Mouse (Mus musculus) CH12.LX (cell line): ENCODE results near the gene H2-DMb2. TPM values are rescaled to one million over a fixed set of nuclear protein-coding genes. Genes with fewer than 3 reads are reported as not detected.

Source experiments
- DNase-seq: peaks from one replicate; pipeline ENCODE4 v3.0.0-alpha.2; 2013; ENCODE audit errors: extremely low read depth
- H3K27ac ChIP-seq: 2 replicates; pipeline ENCODE4 v1.5.1; 2012; ENCODE audit warnings: low read depth, mild to moderate bottlenecking, control low read depth, moderate library complexity; ENCODE audit not compliant: insufficient read depth
- H3K27me3 ChIP-seq: replicated peaks from 2 replicates; pipeline ENCODE3; 2012; ENCODE audit warnings: inconsistent platforms
- H3K36me3 ChIP-seq, 2 experiments: replicated peaks in 1 of 2; 2 replicates each; pipeline versions ENCODE3 to v1.6.1; 2012; ENCODE audit warnings: inconsistent platforms in 1 of 2, low read length in 1 of 2, mild to moderate bottlenecking in 1 of 2, mixed read lengths in 1 of 2, moderate library complexity in 1 of 2; ENCODE audit not compliant: control insufficient read depth in 1 of 2, insufficient read depth in 1 of 2
- H3K4me1 ChIP-seq, 2 experiments: 2 replicates each; pipeline ENCODE4 v1.6.1; 2012; ENCODE audit warnings: inconsistent platforms in 1 of 2, moderate library complexity in 1 of 2; ENCODE audit not compliant: insufficient read depth in 2 of 2, control insufficient read depth in 1 of 2
- H3K4me2 ChIP-seq: 2 replicates; pipeline ENCODE4 v1.6.1; 2012; ENCODE audit warnings: low read depth, mild to moderate bottlenecking, control low read depth; ENCODE audit not compliant: poor library complexity, insufficient read depth, severe bottlenecking
- H3K4me3 ChIP-seq, 3 experiments: fragments of 150-350 bp in 1 of 3; sonication (generic) in 1 of 3; replicated peaks in 1 of 3; 2 replicates each; pipeline versions ENCODE3 to v1.5.1; 2011 to 2012; ENCODE audit warnings: low read depth in 2 of 3, low read length in 2 of 3, mild to moderate bottlenecking in 2 of 3, moderate library complexity in 2 of 3, control low read depth in 1 of 3, improper control_type of control experiment in 1 of 3, inconsistent platforms in 1 of 3, mixed read lengths in 1 of 3; ENCODE audit not compliant: poor library complexity in 1 of 3
- H3K79me2 ChIP-seq: replicated peaks from 2 replicates; pipeline ENCODE4 v1.6.1; 2012; ENCODE audit warnings: mild to moderate bottlenecking, moderate library complexity; ENCODE audit not compliant: control insufficient read depth, poor library complexity, insufficient read depth, severe bottlenecking; ENCODE audit errors: extremely low read depth
- H3K9ac ChIP-seq: 2 replicates; pipeline ENCODE4 v1.6.1; 2012; ENCODE audit warnings: low read depth, mild to moderate bottlenecking, control low read depth, moderate library complexity; ENCODE audit not compliant: insufficient read depth
- H3K9me3 ChIP-seq: replicated peaks from 2 replicates; pipeline ENCODE3; 2012; ENCODE audit warnings: low read length, inconsistent platforms, mixed read lengths
- BHLHE40 ChIP-seq: IDR thresholded peaks from 2 replicates; pipeline ENCODE4 v1.6.1; 2011; ENCODE audit warnings: mild to moderate bottlenecking, low read depth, low read length, improper control_type of control experiment
- CHD1 ChIP-seq: IDR thresholded peaks from 2 replicates; pipeline ENCODE4 v1.6.1; 2012; ENCODE audit warnings: low read depth, low read length, improper control_type of control experiment, inconsistent platforms
- CHD2 ChIP-seq: IDR thresholded peaks from 2 replicates; pipeline ENCODE4 v1.6.1; 2011; ENCODE audit warnings: low read length, improper control_type of control experiment
- CTCF ChIP-seq, 2 experiments: IDR thresholded peaks in 1 of 2; conservative IDR thresholded peaks in 1 of 2; 2 replicates each; pipeline ENCODE4 v1.5.1; 2011 to 2012; ENCODE audit warnings: low read depth in 2 of 2, low read length in 2 of 2, improper control_type of control experiment in 1 of 2, inconsistent platforms in 1 of 2, mild to moderate bottlenecking in 1 of 2, moderate library complexity in 1 of 2
- E2F4 ChIP-seq: IDR thresholded peaks from 2 replicates; pipeline ENCODE4 v1.6.1; 2011; ENCODE audit warnings: low read depth, low read length, improper control_type of control experiment; ENCODE audit not compliant: insufficient replicate concordance
- ELF1 ChIP-seq: IDR thresholded peaks from 2 replicates; pipeline ENCODE4 v1.6.1; 2014; ENCODE audit warnings: low read depth, mild to moderate bottlenecking, inconsistent platforms, low read length, improper control_type of control experiment
- EP300 ChIP-seq: IDR thresholded peaks from 2 replicates; pipeline ENCODE4 v1.6.1; 2011; ENCODE audit warnings: low read length, improper control_type of control experiment
- ETS1 ChIP-seq: conservative IDR thresholded peaks from 2 replicates; pipeline ENCODE4 v1.6.1; 2012; ENCODE audit warnings: low read depth, mild to moderate bottlenecking, inconsistent platforms, low read length, improper control_type of control experiment, moderate library complexity
- GABPA ChIP-seq: IDR thresholded peaks from 2 replicates; pipeline ENCODE4 v1.6.1; 2012; ENCODE audit warnings: low read depth, low read length, improper control_type of control experiment, inconsistent platforms; ENCODE audit not compliant: insufficient replicate concordance
- HCFC1 ChIP-seq: IDR thresholded peaks from 2 replicates; pipeline ENCODE4 v1.6.1; 2012; ENCODE audit warnings: low read depth, mild to moderate bottlenecking, inconsistent platforms, low read length, improper control_type of control experiment
- IRF4 ChIP-seq: IDR thresholded peaks from 2 replicates; pipeline ENCODE4 v1.6.1; 2014; ENCODE audit warnings: low read depth, mild to moderate bottlenecking, inconsistent platforms, low read length, improper control_type of control experiment
- JUN ChIP-seq: IDR thresholded peaks from 2 replicates; pipeline ENCODE4 v1.6.1; 2011; ENCODE audit warnings: low read depth, mild to moderate bottlenecking, low read length, improper control_type of control experiment, moderate library complexity; ENCODE audit not compliant: insufficient read depth
- JUND ChIP-seq: conservative IDR thresholded peaks from 2 replicates; pipeline ENCODE4 v1.6.1; 2011; ENCODE audit warnings: low read depth, low read length, improper control_type of control experiment
- KAT2A ChIP-seq: IDR thresholded peaks from 2 replicates; pipeline ENCODE4 v1.6.1; 2012; ENCODE audit warnings: low read length, improper control_type of control experiment, inconsistent platforms; ENCODE audit not compliant: insufficient replicate concordance
- MAX ChIP-seq: IDR thresholded peaks from 2 replicates; pipeline ENCODE4 v1.6.1; 2011; ENCODE audit warnings: low read length, improper control_type of control experiment
- MAZ ChIP-seq: IDR thresholded peaks from 2 replicates; pipeline ENCODE4 v1.6.1; 2012; ENCODE audit warnings: low read depth, mild to moderate bottlenecking, inconsistent platforms, low read length, improper control_type of control experiment, moderate library complexity
- MEF2A ChIP-seq: IDR thresholded peaks from 2 replicates; pipeline ENCODE4 v1.6.1; 2014; ENCODE audit warnings: low read depth, mild to moderate bottlenecking, inconsistent platforms, low read length, improper control_type of control experiment, borderline replicate concordance
- MXI1 ChIP-seq: IDR thresholded peaks from 2 replicates; pipeline ENCODE4 v1.6.1; 2011; ENCODE audit warnings: mild to moderate bottlenecking, low read depth, low read length, improper control_type of control experiment
- MYC ChIP-seq: IDR thresholded peaks from 2 replicates; pipeline ENCODE4 v1.6.1; 2011; ENCODE audit warnings: low read depth, mild to moderate bottlenecking, improper control_type of control experiment, low read length
- NELFE ChIP-seq: IDR thresholded peaks from 2 replicates; pipeline ENCODE4 v1.6.1; 2011; ENCODE audit warnings: low read depth, low read length, improper control_type of control experiment
- PAX5 ChIP-seq: IDR thresholded peaks from 2 replicates; pipeline ENCODE4 v1.6.1; 2012; ENCODE audit warnings: low read length, inconsistent platforms, mixed read lengths
- POLR2A ChIP-seq: IDR thresholded peaks from 2 replicates; pipeline ENCODE4 v1.6.1; 2011; ENCODE audit warnings: low read depth, mild to moderate bottlenecking, improper control_type of control experiment, low read length
- POLR2AphosphoS2 ChIP-seq: IDR thresholded peaks from 2 replicates; pipeline ENCODE4 v1.6.1; 2011; ENCODE audit warnings: low read depth, low read length, improper control_type of control experiment
- RAD21 ChIP-seq: IDR thresholded peaks from 2 replicates; pipeline ENCODE4 v1.6.1; 2011; ENCODE audit warnings: low read depth, mild to moderate bottlenecking, low read length, improper control_type of control experiment, moderate library complexity
- RCOR1 ChIP-seq: conservative IDR thresholded peaks from 2 replicates; pipeline ENCODE4 v1.6.1; 2012; ENCODE audit warnings: low read depth, mild to moderate bottlenecking, inconsistent platforms, low read length, improper control_type of control experiment
- SIN3A ChIP-seq: IDR thresholded peaks from 2 replicates; pipeline ENCODE4 v1.6.1; 2012; ENCODE audit warnings: low read length, improper control_type of control experiment, inconsistent platforms
- SMC3 ChIP-seq: IDR thresholded peaks from 2 replicates; pipeline ENCODE4 v1.6.1; 2011; ENCODE audit warnings: low read depth, low read length, improper control_type of control experiment
- TBP ChIP-seq: conservative IDR thresholded peaks from 2 replicates; pipeline ENCODE4 v1.6.1; 2011; ENCODE audit warnings: low read depth, low read length, improper control_type of control experiment
- TCF12 ChIP-seq: IDR thresholded peaks from 2 replicates; pipeline ENCODE4 v1.6.1; 2014; ENCODE audit warnings: low read depth, mild to moderate bottlenecking, inconsistent platforms, low read length, improper control_type of control experiment
- UBTF ChIP-seq: IDR thresholded peaks from 2 replicates; pipeline ENCODE4 v1.6.1; 2012; ENCODE audit warnings: low read depth, mild to moderate bottlenecking, inconsistent platforms, low read length, improper control_type of control experiment, moderate library complexity
- USF1 ChIP-seq: IDR thresholded peaks from 2 replicates; pipeline ENCODE4 v1.6.1; 2014; ENCODE audit warnings: low read depth, mild to moderate bottlenecking, inconsistent platforms, low read length, improper control_type of control experiment
- ZC3H11A ChIP-seq: IDR thresholded peaks from 2 replicates; pipeline ENCODE4 v1.6.1; 2012; ENCODE audit warnings: low read depth, mild to moderate bottlenecking, inconsistent platforms, low read length, improper control_type of control experiment
- ZMIZ1 ChIP-seq: IDR thresholded peaks from 2 replicates; pipeline ENCODE4 v1.6.1; 2012; ENCODE audit warnings: low read depth, mild to moderate bottlenecking, inconsistent platforms, low read length, improper control_type of control experiment
- ZNF384 ChIP-seq: IDR thresholded peaks from 2 replicates; pipeline ENCODE4 v1.6.1; 2012; ENCODE audit warnings: low read depth, low read length, improper control_type of control experiment, inconsistent platforms
- dilution Hi-C: fragments of 300-500 bp; cut with MboI; formaldehyde crosslinking; loops from 2 replicates; pipeline ENCODE4 v1.14.3; 2020; ENCODE audit warnings: low sequenced_read_pairs; ENCODE audit not compliant: extremely low pct_unique_long_range_greater_than_20kb, extremely low pct_ligation_motif_present
- in situ Hi-C: fragments of 300-500 bp; cut with MboI; formaldehyde crosslinking; loops from 3 replicates; pipeline ENCODE4 v1.14.3; 2019; ENCODE audit warnings: low sequenced_read_pairs, low pct_ligation_motif_present, low pct_unique_long_range_greater_than_20kb, mixed read lengths
- polyA plus RNA-seq: library from polyadenylated mRNA; unstranded; fragments of >175 nt; gene quantifications from 2 replicates; pipeline ENCODE4 v1.2.1, GENCODE M21; 2012; ENCODE audit warnings: low read depth; ENCODE audit not compliant: insufficient read length
- total RNA-seq, 2 experiments: library from RNA; depleted of rRNA; stranded (reverse); fragments of 300-350 nt in 1 of 2; fragments of >200 nt in 1 of 2; gene quantifications; 2 replicates each; pipeline ENCODE4 v1.2.3; 2012 to 2014

Gene H2-DMb2
- total and polyA plus RNA-seq, 3 experiments = 107 to 199 (median 175) TPM

- no peak; the same call in 1 of the 2 replicates for TF ChIP-seq RAD21
These were observed 54.1 kb downstream of the H2-DMb2 start, which contains the start of gene Psmb8 (continued) for GRCm38 (mm10) chr17:34196941-34197894.

GRCm38 (mm10) chr17:34197904-34198520 is 54.9 kb downstream of the H2-DMb2 start:
- peaks cover 26 to 61% of the 10 kb centered on the region in 2 experiments for H3K4me1 ChIP-seq
- dilution Hi-C loops = no loop called here
- H3K79me2 ChIP-seq = peaks cover 56% of the 10 kb centered on the region
- H3K4me2 ChIP-seq = peak overlapping the region; percentile 89
- DNase-seq = peak; percentile 91
- peak overlapping the region; percentile 93 for H3K27ac ChIP-seq
- H3K4me3 ChIP-seq = peak overlapping the region; percentile 85 to 99 (median 93)
- no peaks in the 10 kb centered on the region for H3K27me3 ChIP-seq
- peak overlapping the region; percentile 100 for H3K9ac ChIP-seq
- peaks cover 53 to 71% of the 10 kb centered on the region in 2 experiments for H3K36me3 ChIP-seq
- in situ Hi-C loops = no loop called here
- no peaks in the 10 kb centered on the region for H3K9me3 ChIP-seq
- TF ChIP-seq MAX (0 out of 2 replicates have a peak, but pooled peaks have one; percentile 20), KAT2A (0 out of 2 replicates have a peak, but pooled peaks have one; percentile 51), ETS1 (peak; percentile 79), CTCF (conservative IDR thresholded peaks at IDR 0.05 in 1 of 2, IDR thresholded peaks at IDR 0.05 in 1 of 2; ENCODE audit: low read depth in 2 of 2, low read length in 2 of 2) (no peak), MAZ (peak; percentile 92), SIN3A (peak; percentile 38), TCF12 (peak; percentile 85), GABPA (no peak), IRF4 (peak; percentile 97), CHD1 (no peak), PAX5 (no peak), MXI1 (0 out of 2 replicates have a peak, but pooled peaks have one; percentile 65), JUN (no peak), RAD21 (no peak), MYC (no peak; the same call in 1 of the 2 replicates), JUND (no peak), ZNF384 (no peak), POLR2AphosphoS2 (no peak; the same call in 1 of the 2 replicates), HCFC1 (peak; percentile 50), BHLHE40 (peak; percentile 59), E2F4 (no peak), MEF2A (peak; percentile 74), UBTF (no peak), NELFE (peak; percentile 67), USF1 (no peak), SMC3 (peak; percentile 16; the same call in 1 of the 2 replicates), EP300 (peak; percentile 82), ZMIZ1 (peak; percentile 46), RCOR1 (peak; percentile 80; the same call in 1 of the 2 replicates), ELF1 (peak; percentile 79), ZC3H11A (no peak), POLR2A (peak; percentile 80), TBP (0 out of 2 replicates have a peak, but pooled peaks have one; percentile 49), CHD2 (peak; percentile 86)
